Mouse (Mus musculus) bone marrow, adult 2 months (tissue): ENCODE data around the gene Parvb.

ENCODE experiments used
- CTCF ChIP-seq: fragments of 200-500 bp; IDR thresholded peaks from 2 replicates; pipeline ENCODE4 v1.5.1; 2011; ENCODE audit warnings: low read length, control low read depth; ENCODE audit not compliant: control insufficient read depth, insufficient read depth
- POLR2A ChIP-seq: fragments of 200-500 bp; IDR thresholded peaks from 2 replicates; pipeline ENCODE4 v1.6.1; 2011; ENCODE audit warnings: low read depth, mild to moderate bottlenecking, control low read depth, low read length, borderline replicate concordance; ENCODE audit not compliant: control insufficient read depth

DNA sequence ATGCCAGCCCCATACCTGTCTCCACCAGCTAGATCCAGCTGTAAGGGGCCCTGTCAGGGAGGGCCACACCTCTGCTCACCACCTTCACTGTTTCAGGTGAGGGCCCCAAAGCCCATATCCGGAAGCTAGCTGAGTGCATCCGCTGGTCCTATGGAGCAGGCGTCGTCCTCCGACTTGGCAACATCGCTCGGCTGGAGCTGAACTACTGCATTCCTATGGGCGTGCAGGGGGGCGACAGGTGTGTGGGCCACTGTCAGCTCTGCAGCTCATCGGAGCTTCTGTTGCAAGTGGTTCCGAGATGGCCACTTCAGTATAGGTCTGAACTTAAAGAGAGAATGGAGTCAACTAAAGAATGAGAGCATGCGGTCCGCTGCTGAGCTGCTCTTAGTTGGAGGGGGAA is 20.9 kb upstream of the Parvb start:
- TF ChIP-seq CTCF (no peak), POLR2A (no peak)
